Mouse (Mus musculus) heart, postnatal 0 days (tissue): ENCODE measurements around the gene Kctd18. TPM values are rescaled to one million over a fixed set of nuclear protein-coding genes. Genes with fewer than 3 reads are reported as not detected.

Experiments
- ATAC-seq: fragments of 200-750 bp; cut with Nextera tagmentation; 2 replicates; pipeline ENCODE4 v1.8.0; 2017; ENCODE audit warnings: low read depth, moderate number of reproducible peaks, moderate library complexity; ENCODE audit not compliant: insufficient read depth
- DNase-seq: peaks from one replicate; pipeline ENCODE4 v3.0.0-alpha.2; 2016; ENCODE audit warnings: low spot score
- H3K27ac ChIP-seq: fragments of 300-500 bp; sonication (generic); 2 replicates; pipeline ENCODE4 v1.5.1; 2014; ENCODE audit warnings: low read depth, mild to moderate bottlenecking
- H3K27me3 ChIP-seq: fragments of 300-500 bp; sonication (generic); 2 replicates; pipeline ENCODE4 v1.6.1; 2014; ENCODE audit warnings: low read length, mixed read lengths; ENCODE audit not compliant: control insufficient read depth, insufficient read depth
- H3K36me3 ChIP-seq: fragments of 300-500 bp; sonication (generic); replicated peaks from 2 replicates; pipeline ENCODE4 v1.6.1; 2014; ENCODE audit warnings: low read length, mixed read lengths; ENCODE audit not compliant: control insufficient read depth, insufficient read depth
- H3K4me1 ChIP-seq: fragments of 300-500 bp; sonication (generic); 2 replicates; pipeline ENCODE4 v1.6.1; 2014; ENCODE audit warnings: antibody characterized with exemption; ENCODE audit not compliant: control insufficient read depth, insufficient read depth
- H3K4me2 ChIP-seq: fragments of 300-500 bp; sonication (generic); 2 replicates; pipeline ENCODE4 v1.6.1; 2014; ENCODE audit warnings: low read depth, mild to moderate bottlenecking, low read length, moderate library complexity
- H3K4me3 ChIP-seq: fragments of 300-500 bp; sonication (generic); 2 replicates; pipeline ENCODE4 v1.5.1; 2014; ENCODE audit warnings: low read depth, low read length
- H3K9ac ChIP-seq: fragments of 300-500 bp; sonication (generic); replicated peaks from 2 replicates; pipeline ENCODE4 v1.6.1; 2014; ENCODE audit warnings: low read depth, low read length, mixed read lengths
- H3K9me3 ChIP-seq: fragments of 300-500 bp; sonication (generic); replicated peaks from 2 replicates; pipeline ENCODE4 v1.6.1; 2016; ENCODE audit warnings: low read length; ENCODE audit not compliant: control insufficient read depth
- CTCF ChIP-seq: IDR thresholded peaks from 2 replicates; pipeline ENCODE4 v1.5.1; 2016; ENCODE audit warnings: antibody characterized with exemption, control low read depth, low read depth
- EP300 ChIP-seq: IDR thresholded peaks from 2 replicates; pipeline ENCODE4 v1.6.1; 2016; ENCODE audit warnings: antibody characterized with exemption, low read depth
- WGBS: fragments of 180-500 bp; shearing (Covaris S2); extraction: QIAGEN DNeasy Blood & Tissue Kit; methylation state at CpG from one replicate; pipeline ENCODE4 v1.1.7; 2014; 5-methylcytosine and 5-hydroxymethylcytosine counted together
- polyA plus RNA-seq: library from polyadenylated mRNA; unstranded; fragments of >200 nt; fragmentation: Nextera tagmentation; extraction: Ambion mirVana; gene quantifications from 2 replicates; pipeline ENCODE4 v1.2.1, GENCODE M21; 2015
- total RNA-seq: library from RNA; depleted of rRNA; stranded (reverse); fragments of >200 nt; gene quantifications from 2 replicates; pipeline ENCODE4 v1.2.3, GENCODE M21; 2014; ENCODE audit warnings: low replicate concordance

The Kctd18 gene
- total and polyA plus RNA-seq, 2 experiments from 2014 or later = 7.8 to 13.6 TPM

- Histone ChIP-seq H3K27ac (no peak overlapping the region), H3K9me3 (no peaks in the 10 kb centered on the region), H3K9ac (no peak overlapping the region), H3K27me3 (no peaks in the 10 kb centered on the region), H3K4me3 (no peak overlapping the region), H3K4me2 (no peak overlapping the region), H3K4me1 (no peaks in the 10 kb centered on the region), H3K36me3 (peaks cover 25% of the 10 kb centered on the region)
- no peak for ATAC-seq
- TF ChIP-seq CTCF (no peak), EP300 (no peak)
- no peak for DNase-seq
- WGBS = 81% methylated on average over 16 of the region's 16 CpGs
These were observed 65.0 kb downstream of the Kctd18 start for GRCm38 (mm10) chr1:57953586-57954375.

- no peaks in the 10 kb centered on the region for H3K9me3 ChIP-seq
- 91% methylated on average over 4 of the region's 4 CpGs for WGBS
- no peak overlapping the region for H3K4me3 ChIP-seq
- ATAC-seq (no peak), DNase-seq (no peak)
- H3K4me2 ChIP-seq = no peak overlapping the region
- no peaks in the 10 kb centered on the region for H3K4me1 ChIP-seq
- H3K36me3 ChIP-seq = peaks cover 26% of the 10 kb centered on the region
- H3K27ac ChIP-seq = no peak overlapping the region
- H3K9ac ChIP-seq = no peak overlapping the region
- no peak for TF ChIP-seq EP300
- no peak for TF ChIP-seq CTCF
- H3K27me3 ChIP-seq = no peaks in the 10 kb centered on the region
These were observed 66.2 kb downstream of the Kctd18 start for GRCm38 (mm10) chr1:57952509-57952908.

GRCm38 (mm10) chr1:57949716-57950115 is 69.0 kb downstream of the Kctd18 start:
- Histone ChIP-seq H3K4me1 (no peaks in the 10 kb centered on the region), H3K9me3 (no peaks in the 10 kb centered on the region), H3K9ac (no peak overlapping the region), H3K4me3 (no peak overlapping the region), H3K27me3 (no peaks in the 10 kb centered on the region), H3K4me2 (no peak overlapping the region), H3K27ac (no peak overlapping the region), H3K36me3 (peaks cover 22% of the 10 kb centered on the region)
- 73% methylated on average over 5 of the region's 5 CpGs for WGBS
- ATAC-seq (no peak), DNase-seq (no peak)
- TF ChIP-seq CTCF (no peak), EP300 (no peak)

- H3K27me3 ChIP-seq = no peaks in the 10 kb centered on the region
- peaks cover 24% of the 10 kb centered on the region for H3K36me3 ChIP-seq
- ATAC-seq = no peak; the same call in 1 of the 2 replicates
- H3K4me1 ChIP-seq = no peaks in the 10 kb centered on the region
- TF ChIP-seq EP300 (no peak), CTCF (peak; percentile 75)
- H3K4me3 ChIP-seq = no peak overlapping the region
- H3K9me3 ChIP-seq = no peaks in the 10 kb centered on the region
- WGBS = 0% methylated on average over 1 of the region's 1 CpGs
- no peak overlapping the region for H3K27ac ChIP-seq
- no peak overlapping the region for H3K4me2 ChIP-seq
- no peak overlapping the region for H3K9ac ChIP-seq
- DNase-seq = peak; percentile 33
These were observed 69.6 kb downstream of the Kctd18 start for GRCm38 (mm10) chr1:57949195-57949594.

- Histone ChIP-seq H3K9ac (no peak overlapping the region), H3K9me3 (no peaks in the 10 kb centered on the region), H3K27ac (no peak overlapping the region), H3K27me3 (no peaks in the 10 kb centered on the region), H3K36me3 (peaks cover 30% of the 10 kb centered on the region), H3K4me3 (no peak overlapping the region), H3K4me2 (no peak overlapping the region), H3K4me1 (no peaks in the 10 kb centered on the region)
- 22% methylated on average over 2 of the region's 2 CpGs for WGBS
- no peak for DNase-seq
- TF ChIP-seq EP300 = no peak
- no peak for TF ChIP-seq CTCF
- ATAC-seq = no peak
These were observed 71.0 kb downstream of the Kctd18 start for GRCm38 (mm10) chr1:57947552-57948347.
